Mouse (Mus musculus) left cerebral cortex, postnatal 14 days (tissue): ENCODE results near the gene Snrnp35. TPM values are rescaled to one million over a fixed set of nuclear protein-coding genes. Genes with fewer than 3 reads are reported as not detected.

ENCODE experiments used
- DNase-seq, 2 experiments: peaks; one replicate each; pipeline ENCODE4 v3.0.0; 2021 to 2022; ENCODE audit warnings: low spot score in 2 of 2, mixed read lengths in 1 of 2
- intact Hi-C: fragments of 180-260 bp; cut with DNase I; formaldehyde crosslinking; loops from one replicate; pipeline ENCODE4 v1.15.1; 2025
- total RNA-seq, 2 experiments: library from RNA; stranded (reverse); gene quantifications; 2 replicates each; pipeline ENCODE4 v1.2.3; 2021

Gene Snrnp35
- total RNA-seq, 2 experiments from 2014 or later, result 20.9 to 24.2 TPM

DNA sequence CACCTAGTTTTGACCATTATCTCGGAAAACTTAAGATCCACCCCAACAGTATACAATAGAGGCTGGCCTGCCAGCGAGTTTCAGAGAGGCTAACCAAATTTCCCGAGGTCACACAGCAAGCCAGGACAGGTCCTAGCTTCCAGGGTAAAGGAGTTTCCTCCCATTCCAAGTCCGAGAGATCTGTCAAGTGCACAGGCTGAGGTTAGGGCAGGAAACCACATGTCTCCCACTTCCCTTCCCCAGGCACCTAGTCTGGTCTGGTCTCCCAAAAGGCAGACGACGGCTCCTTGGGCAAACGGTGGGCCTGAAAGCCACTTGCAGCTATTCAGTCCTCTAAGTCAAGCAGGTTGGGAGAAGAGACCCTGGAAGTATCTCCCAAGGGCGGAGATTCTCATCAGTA, 46.8 kb downstream of the Snrnp35 start:
- intact Hi-C loops, result loop anchor here (5.0 kb wide), 1 partner anchor 47 kb away; the partner anchor contains the start of gene Snrnp35
- DNase-seq, result no peak

DNA sequence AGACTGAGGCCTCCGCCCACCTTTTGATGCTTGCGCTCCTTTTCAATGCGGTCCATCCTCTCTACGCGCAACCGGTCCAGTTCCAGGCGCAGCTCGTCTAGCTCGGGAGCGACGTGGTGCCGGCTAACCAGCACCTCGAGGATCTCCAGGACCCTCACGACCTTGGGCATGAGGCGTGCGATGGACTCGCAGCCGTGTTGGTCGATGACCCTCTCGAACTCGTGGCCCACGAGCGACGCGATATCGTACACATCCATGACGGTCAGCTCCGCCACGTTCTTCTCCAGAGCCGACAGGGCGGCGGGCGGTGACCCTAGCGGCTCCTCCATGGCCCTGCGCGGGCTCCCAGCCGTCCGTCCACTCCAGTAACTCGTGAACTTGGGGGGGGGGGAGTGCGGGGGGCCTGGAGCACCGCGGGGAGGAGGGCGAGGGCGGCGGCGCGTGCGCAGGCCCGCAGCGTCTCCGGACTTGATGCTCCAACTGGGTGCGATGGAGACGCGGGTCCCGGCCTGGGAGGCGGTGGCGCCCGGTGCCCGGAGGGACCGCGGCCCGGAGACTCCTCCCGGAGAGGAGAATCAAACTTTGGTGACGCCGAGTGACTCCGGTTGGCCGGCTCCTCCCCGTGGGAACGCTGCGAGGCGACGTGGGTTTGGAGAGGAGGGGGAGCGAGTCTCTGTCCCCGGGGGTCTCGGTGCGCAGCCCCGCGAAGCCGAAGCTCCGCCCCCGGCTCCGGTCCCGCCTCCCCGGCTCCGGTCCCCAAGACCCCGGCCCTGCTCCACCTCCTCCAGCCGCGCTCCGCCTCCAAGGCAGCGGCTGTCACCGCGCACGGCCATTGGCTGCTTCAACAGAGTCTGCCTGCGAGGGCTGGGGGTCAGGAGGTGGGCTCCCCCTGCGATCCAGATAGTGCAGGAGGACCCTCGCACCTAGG, 48.0 kb downstream of the Snrnp35 start, which contains the start of gene Rilpl1:
Gene Rilpl1, minus strand, starts transcription at position 737 of the 928 bp plus-strand sequence.
- peak; percentile 51 to 76 for DNase-seq
- intact Hi-C loops, result loop anchor here (5.0 kb wide), 1 partner anchor 49 kb away; the partner anchor contains the start of gene Snrnp35

DNA sequence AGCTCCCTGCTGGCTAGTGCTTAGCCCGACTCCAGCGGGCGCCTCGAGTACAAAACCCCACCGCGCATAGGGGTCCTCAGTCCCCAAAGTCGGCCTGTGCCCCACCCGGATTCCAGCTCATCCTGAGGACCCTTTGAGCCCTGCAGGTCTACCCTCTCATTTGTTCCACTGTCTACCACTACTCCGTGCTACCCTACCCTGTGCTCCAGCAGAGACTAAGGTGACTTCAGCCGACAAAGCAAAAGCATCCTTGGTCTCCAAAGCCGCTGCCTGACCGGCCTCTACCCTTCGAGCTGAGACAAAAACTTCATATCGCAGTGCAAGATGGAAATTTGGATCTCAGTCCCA, 48.6 kb downstream of the Snrnp35 start:
- intact Hi-C loops, result loop anchor here (5.0 kb wide), 1 partner anchor 49 kb away; the partner anchor contains the start of gene Snrnp35
- DNase-seq, result no peak

DNA sequence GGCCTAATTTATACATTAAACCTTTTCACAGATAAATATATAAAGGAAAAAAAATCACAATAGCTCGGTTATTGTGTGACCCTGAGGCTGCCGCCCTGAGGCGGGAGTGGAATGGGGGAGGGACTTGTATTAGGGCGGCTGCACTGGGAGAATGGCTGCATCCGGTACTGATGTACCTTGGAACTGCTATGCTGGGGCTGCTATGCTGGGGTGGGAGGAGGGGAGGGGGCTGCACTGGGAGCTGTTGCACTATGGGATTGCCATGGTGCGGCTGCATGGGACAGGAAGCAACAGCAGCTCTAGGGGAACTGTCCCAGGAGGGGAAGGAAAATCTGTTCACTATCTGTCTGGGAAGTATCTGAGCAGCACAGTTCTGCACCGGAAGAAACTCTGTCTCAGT, 49.5 kb downstream of the Snrnp35 start:
- intact Hi-C loops, result loop anchor here (5.0 kb wide), 1 partner anchor 50 kb away; the partner anchor contains the start of gene Snrnp35
- DNase-seq, result no peak

DNA sequence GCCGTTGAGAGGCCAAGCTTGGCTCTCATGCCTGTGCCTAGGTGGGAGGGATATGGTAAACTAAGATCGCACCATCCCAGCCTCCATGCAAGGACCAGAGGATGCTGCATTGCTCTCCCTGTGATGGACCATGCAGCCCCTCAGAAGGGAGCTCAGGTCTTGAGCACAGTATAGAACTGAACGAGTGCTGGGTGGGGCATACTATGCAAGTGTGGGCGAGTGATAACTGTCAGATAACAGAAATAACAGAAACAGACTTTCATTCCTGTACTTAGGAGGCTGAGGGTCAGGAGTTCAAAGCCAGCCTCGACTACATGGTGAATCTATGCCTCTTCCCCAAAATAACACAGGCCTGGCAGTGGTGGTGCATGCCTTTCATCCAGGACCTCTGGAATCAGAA, 52.1 kb downstream of the Snrnp35 start:
- DNase-seq, result no peak

DNA sequence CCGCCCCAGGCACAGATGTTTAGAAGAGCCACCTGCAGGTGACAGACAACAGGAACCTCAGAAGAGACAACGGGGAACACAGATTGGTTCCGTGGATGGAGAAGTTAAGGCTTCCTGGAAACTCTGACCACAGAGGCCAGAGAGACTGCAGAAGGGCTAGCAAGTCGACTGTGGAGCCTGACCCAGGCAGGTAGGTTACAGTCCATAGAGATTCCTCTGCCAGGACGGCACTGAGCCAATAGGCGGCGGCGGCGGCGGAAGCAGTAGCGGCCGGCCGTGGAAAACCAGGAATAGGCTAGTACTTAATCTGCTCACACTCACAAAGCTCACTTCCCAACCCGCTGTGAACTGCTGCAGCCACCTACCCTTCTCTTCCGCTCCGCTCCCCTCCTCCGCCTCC, 53.8 kb downstream of the Snrnp35 start:
- intact Hi-C loops, result loop anchor here (5.0 kb wide), 1 partner anchor 99 kb away; the partner anchor contains the start of gene Kmt5a

More for the DNA sequence above, 52.1 kb downstream of the Snrnp35 start:
- intact Hi-C loops, result loop anchor here (5.0 kb wide), 1 partner anchor 98 kb away; the partner anchor contains the start of gene Kmt5a

DNA sequence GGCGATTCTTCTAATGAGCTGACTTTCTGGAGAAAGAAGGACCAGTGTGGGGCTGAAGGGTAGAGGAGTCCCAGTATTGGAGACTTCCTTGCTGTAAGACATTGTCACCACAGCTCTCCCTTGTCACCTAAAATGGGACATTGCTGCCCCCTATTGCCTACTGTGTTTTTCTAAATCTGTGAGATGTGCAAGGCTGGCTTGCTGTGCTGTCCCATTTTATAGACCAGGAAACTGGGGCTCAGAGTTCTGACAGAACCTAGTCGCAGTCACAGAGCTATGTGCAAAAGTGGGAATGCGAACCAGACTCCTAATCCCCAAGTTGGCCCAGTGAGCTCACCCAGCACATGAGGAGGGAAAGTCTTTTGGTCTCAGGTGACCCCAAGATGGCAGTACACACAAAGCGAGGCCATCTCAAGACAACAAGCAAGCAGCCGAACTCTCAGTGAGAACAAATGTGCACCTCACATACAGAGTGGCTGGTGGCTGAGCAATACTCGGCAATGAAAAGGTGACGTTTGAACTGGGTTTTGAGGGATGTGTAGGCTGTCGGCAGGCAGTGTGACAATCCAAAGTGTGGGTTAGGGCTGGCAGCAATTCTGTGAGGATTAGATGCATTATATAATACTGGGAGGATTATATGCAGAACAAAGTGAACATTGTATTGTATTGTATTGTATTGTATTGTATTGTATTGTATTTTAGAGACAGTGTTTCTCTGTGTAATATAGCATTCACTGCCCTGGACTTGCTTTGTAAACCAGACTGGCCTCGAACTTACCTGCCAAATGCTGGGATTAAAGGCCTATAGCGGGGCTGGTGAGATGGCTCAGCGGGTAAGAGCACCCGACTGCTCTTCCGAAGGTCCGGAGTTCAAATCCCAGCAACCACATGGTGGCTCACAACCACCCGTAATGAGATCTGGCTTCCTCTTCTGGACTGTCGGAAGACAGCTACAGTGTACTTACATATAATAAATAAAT, 56.2 kb downstream of the Snrnp35 start:
- peak; percentile 74 to 76 for DNase-seq
- intact Hi-C loops, result loop anchor here (5.0 kb wide), 1 partner anchor 102 kb away; the partner anchor contains the start of gene Kmt5a

More for the DNA sequence above, 53.8 kb downstream of the Snrnp35 start:
- DNase-seq, result no peak

DNA sequence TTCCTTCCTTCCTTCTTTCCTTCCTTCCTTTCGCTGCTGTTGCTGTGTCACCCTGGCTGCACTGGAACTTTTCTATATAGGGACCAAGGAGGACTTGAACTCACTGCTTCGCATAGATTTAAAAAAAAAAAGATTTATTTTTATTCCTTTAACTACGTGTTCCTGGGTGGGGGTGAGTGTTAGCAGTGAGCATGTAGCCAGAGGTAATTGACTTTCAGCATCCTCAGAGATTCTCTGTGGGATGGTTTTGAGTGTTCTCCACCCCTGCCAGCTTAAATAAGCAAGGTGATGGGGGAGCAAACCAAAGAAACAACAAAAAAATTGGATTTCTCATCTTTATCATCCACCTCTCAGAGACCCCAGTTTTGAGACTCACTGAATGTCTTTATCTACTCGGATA, 57.0 kb downstream of the Snrnp35 start:
- intact Hi-C loops, result loop anchor here (5.0 kb wide), 1 partner anchor 103 kb away; the partner anchor contains the start of gene Kmt5a
- no peak for DNase-seq

DNA sequence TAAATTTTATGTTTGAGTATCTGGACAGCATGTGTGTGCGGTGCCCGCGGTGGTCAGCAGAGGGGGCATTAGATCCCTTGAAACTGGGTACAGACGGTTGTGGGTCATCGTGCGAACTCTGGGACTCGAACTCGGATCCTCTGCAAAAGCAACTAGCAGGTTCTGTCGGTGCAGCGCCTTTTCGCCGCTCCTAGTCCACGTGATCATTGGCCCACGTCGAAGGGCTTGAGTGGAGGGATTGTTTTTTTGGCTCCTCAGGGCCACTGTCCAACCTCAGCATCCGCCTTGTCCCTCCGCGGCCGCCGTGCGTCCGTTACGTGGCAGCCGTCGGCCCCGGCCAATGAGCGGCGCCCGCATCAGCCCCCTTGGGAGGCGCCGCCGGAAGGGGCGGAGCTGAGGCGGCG, 57.5 kb downstream of the Snrnp35 start, which contains the start of gene Tmed2:
Gene Tmed2, plus strand, starts transcription at position 313 of the 404 bp plus-strand sequence.
- DNase-seq, result peak; percentile 97 to 98
- intact Hi-C loops, result no loop called here

Other genes starting within 250 kb of the Snrnp35 start
- 100 to 1,000 TPM; 202 to 237 TPM for gene Pitpnm2, start 233.4 kb upstream of the Snrnp35 start, total RNA-seq
- gene Mphosph9, start 155.2 kb upstream of the Snrnp35 start, total RNA-seq, result 10 to 100 TPM; 17.5 to 18.9 TPM
- gene 2810006K23Rik, start 155.0 kb upstream of the Snrnp35 start, total RNA-seq, result 10 to 100 TPM; 13.7 to 15.2 TPM
- gene Cdk2ap1, start 120.1 kb upstream of the Snrnp35 start, total RNA-seq, result 100 to 1,000 TPM; 125 to 141 TPM
- 100 to 1,000 TPM; 139 to 153 TPM for gene Sbno1, start 57.1 kb upstream of the Snrnp35 start, total RNA-seq
- gene Kmt5a, start 43.2 kb upstream of the Snrnp35 start, total RNA-seq, result 10 to 100 TPM; 44.3 to 48.7 TPM
- 10 to 100 TPM; 24.7 to 25.8 TPM for gene Rilpl2, start 4.8 kb upstream of the Snrnp35 start, total RNA-seq
- 10 to 100 TPM; 42.5 to 57.5 TPM for gene Rilpl1, start 48.3 kb downstream of the Snrnp35 start, total RNA-seq
- gene Tmed2, start 57.6 kb downstream of the Snrnp35 start, total RNA-seq, result 100 to 1,000 TPM; 103 to 104 TPM
- 10 to 100 TPM; 20.5 to 26.3 TPM for gene Ddx55, start 69.7 kb downstream of the Snrnp35 start, total RNA-seq
- gene Eif2b1, start 96.0 kb downstream of the Snrnp35 start, total RNA-seq, result 10 to 100 TPM; 41.7 to 42.0 TPM
- gene Gtf2h3, start 96.0 kb downstream of the Snrnp35 start, total RNA-seq, result 10 to 100 TPM; 26.2 to 30.8 TPM
- gene Atp6v0a2, start 145.4 kb downstream of the Snrnp35 start, total RNA-seq, result 10 to 100 TPM; 54.6 to 56.1 TPM
- gene Dnah10, start 242.0 kb downstream of the Snrnp35 start, total RNA-seq, result 1 to 10 TPM in 1 of 2 experiments, under 1 TPM in 1; 0.93 to 1.0 TPM